Mouse (Mus musculus): ENCODE data around the gene Tmem140. TPM values are rescaled to one million over a fixed set of nuclear protein-coding genes. Genes with fewer than 3 reads are reported as not detected.

Tmem140 gene
- polyA plus RNA-seq (2015; fragmentation: Nextera tagmentation; extraction: Ambion mirVana) = 1.1 and 1.7 TPM in 2 replicates

DNA sequence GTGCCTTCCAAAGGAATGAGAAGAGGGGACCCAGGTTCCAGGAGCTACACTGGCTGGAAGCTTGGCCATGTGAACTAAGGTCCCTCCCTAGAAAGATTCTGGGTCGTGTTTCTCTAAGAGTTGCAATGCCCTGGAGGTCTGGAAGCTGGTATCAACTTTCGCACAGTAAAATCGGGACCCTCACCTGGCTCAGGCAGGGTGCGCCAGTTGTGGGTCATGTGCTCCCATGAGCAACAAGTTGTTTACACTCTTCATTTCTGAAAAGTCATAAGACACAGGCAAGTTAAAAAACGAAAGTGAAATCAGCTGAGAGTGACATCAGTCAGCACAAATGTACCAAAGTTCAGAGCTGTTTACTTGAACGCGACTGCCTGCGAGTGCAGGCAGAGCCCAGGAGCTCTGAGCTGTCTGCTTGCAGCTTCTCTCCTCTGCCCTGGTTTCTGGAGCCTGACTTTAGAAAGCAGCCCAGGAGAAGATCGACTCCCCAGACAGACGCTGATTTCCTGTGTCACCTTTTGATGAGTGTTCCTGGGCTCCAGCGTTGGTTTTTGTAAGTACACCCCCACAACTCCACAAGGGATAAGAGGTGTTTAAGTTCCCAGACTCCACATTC, at the start of gene Tmem140:
Gene Tmem140 (plus strand): TSS at position 356 of the 613 bp plus-strand sequence.
- H3K4me2 ChIP-seq (ENCODE audit: low read length) = peak within 1 kb of the TSS; percentile 2
- H3K27me3 ChIP-seq (replicated peaks; ENCODE audit: control insufficient read depth, insufficient read depth, low read length) = no peaks in the 10 kb centered on the region
- no peak within 1 kb of the TSS for H3K4me3 ChIP-seq (ENCODE audit: low read length)
- no peaks in the 10 kb centered on the region for H3K36me3 ChIP-seq (ENCODE audit: control insufficient read depth, insufficient read depth, low read length)
- ATAC-seq = no peak
- H3K27ac ChIP-seq (ENCODE audit: low read depth, low read length) = no peak within 1 kb of the TSS
- no peak within 1 kb of the TSS for H3K9ac ChIP-seq (ENCODE audit: low read depth, low read length)
- WGBS = 67% methylated on average over 11 of the region's 11 CpGs
- no peaks in the 10 kb centered on the region for H3K9me3 ChIP-seq (ENCODE audit: control insufficient read depth, low read length)
- H3K4me1 ChIP-seq (ENCODE audit: control insufficient read depth, insufficient read depth, low read depth, low read length) = no peaks in the 10 kb centered on the region

GRCm38 (mm10) chr6:34824406-34824805, 38.5 kb upstream of the Tmem140 start:
- no peak overlapping the region for H3K27ac ChIP-seq (ENCODE audit: low read depth, low read length)
- no peaks in the 10 kb centered on the region for H3K4me1 ChIP-seq (ENCODE audit: control insufficient read depth, insufficient read depth, low read depth, low read length)
- no peaks in the 10 kb centered on the region for H3K27me3 ChIP-seq (replicated peaks; ENCODE audit: control insufficient read depth, insufficient read depth, low read length)
- H3K4me3 ChIP-seq (ENCODE audit: low read length) = no peak overlapping the region
- H3K4me2 ChIP-seq (ENCODE audit: low read length) = no peak overlapping the region
- no peaks in the 10 kb centered on the region for H3K36me3 ChIP-seq (ENCODE audit: control insufficient read depth, insufficient read depth, low read length)
- H3K9me3 ChIP-seq (ENCODE audit: control insufficient read depth, low read length) = peaks cover 2% of the 10 kb centered on the region; the same call in 1 of the 2 replicates
- no peak overlapping the region for H3K9ac ChIP-seq (ENCODE audit: low read depth, low read length)
- no peak for ATAC-seq

- no peaks in the 10 kb centered on the region for H3K9me3 ChIP-seq (ENCODE audit: control insufficient read depth, low read length)
- no peak overlapping the region for H3K9ac ChIP-seq (ENCODE audit: low read depth, low read length)
- H3K27ac ChIP-seq (ENCODE audit: low read depth, low read length) = no peak overlapping the region
- ATAC-seq = no peak
- no peak overlapping the region for H3K4me2 ChIP-seq (ENCODE audit: low read length)
- 96% methylated on average over 5 of the region's 5 CpGs for WGBS
- H3K4me1 ChIP-seq (ENCODE audit: control insufficient read depth, insufficient read depth, low read depth, low read length) = no peaks in the 10 kb centered on the region
- H3K27me3 ChIP-seq (replicated peaks; ENCODE audit: control insufficient read depth, insufficient read depth, low read length) = no peaks in the 10 kb centered on the region
- no peak overlapping the region for H3K4me3 ChIP-seq (ENCODE audit: low read length)
- H3K36me3 ChIP-seq (ENCODE audit: control insufficient read depth, insufficient read depth, low read length) = no peaks in the 10 kb centered on the region
These were observed 30.6 kb upstream of the Tmem140 start for GRCm38 (mm10) chr6:34832352-34832751.

DNA sequence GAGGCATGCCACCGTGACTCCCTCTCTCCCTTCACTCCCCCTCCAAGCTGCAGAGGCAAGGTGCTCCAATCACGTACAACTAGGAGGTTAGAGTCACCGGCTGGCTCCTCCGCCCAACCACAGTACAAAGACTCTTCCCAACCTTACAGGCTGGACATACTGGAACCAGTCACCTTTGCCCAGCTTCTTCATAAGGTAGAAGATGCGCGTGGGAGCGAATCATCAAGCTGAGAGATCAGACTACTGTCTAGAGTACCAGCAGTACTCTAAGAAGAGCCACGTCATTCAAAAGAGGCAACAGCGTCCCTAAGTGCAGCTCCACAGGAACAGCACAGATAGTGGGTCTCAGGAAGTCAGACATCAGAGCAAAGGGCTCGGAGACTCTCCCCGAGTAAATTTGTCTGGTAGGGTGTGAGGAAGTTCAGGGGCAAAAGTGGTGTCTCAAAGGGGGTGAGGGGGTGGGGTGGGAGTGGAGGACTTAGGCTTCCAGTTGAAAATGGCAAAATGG, 1.3 kb upstream of the Tmem140 start:
- Histone ChIP-seq H3K27ac (ENCODE audit: low read depth, low read length) (no peak overlapping the region), H3K9me3 (ENCODE audit: control insufficient read depth, low read length) (no peaks in the 10 kb centered on the region), H3K9ac (ENCODE audit: low read depth, low read length) (no peak overlapping the region), H3K36me3 (ENCODE audit: control insufficient read depth, insufficient read depth, low read length) (no peaks in the 10 kb centered on the region), H3K4me1 (ENCODE audit: control insufficient read depth, insufficient read depth, low read depth, low read length) (no peaks in the 10 kb centered on the region), H3K4me2 (ENCODE audit: low read length) (no peak overlapping the region), H3K4me3 (ENCODE audit: low read length) (no peak overlapping the region), H3K27me3 (replicated peaks; ENCODE audit: control insufficient read depth, insufficient read depth, low read length) (no peaks in the 10 kb centered on the region)
- WGBS = 90% methylated on average over 11 of the region's 11 CpGs
- ATAC-seq = no peak

DNA sequence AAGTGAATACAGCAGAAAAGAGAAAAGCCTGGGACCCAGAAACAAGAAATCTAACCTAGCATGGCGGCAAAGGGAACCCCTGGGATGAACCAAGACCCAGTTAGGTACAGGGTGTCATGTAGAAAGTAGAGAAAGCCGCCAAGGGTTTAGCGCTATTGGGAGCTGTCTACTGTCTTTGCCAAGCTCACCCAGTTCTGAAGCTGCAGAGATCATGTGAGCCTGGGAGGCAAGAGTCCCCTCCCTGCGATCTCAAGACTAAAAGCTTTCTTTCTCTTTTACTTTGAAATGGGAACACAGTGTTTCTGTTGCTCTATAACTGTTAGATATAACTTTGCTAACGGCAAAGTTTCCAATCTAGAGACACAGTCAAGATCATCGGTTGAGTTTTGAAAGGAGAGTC, 565 bp upstream of the Tmem140 start:
- Histone ChIP-seq H3K4me3 (ENCODE audit: low read length) (no peak overlapping the region), H3K9me3 (ENCODE audit: control insufficient read depth, low read length) (no peaks in the 10 kb centered on the region), H3K4me2 (ENCODE audit: low read length) (no peak overlapping the region), H3K27ac (ENCODE audit: low read depth, low read length) (no peak overlapping the region), H3K27me3 (replicated peaks; ENCODE audit: control insufficient read depth, insufficient read depth, low read length) (no peaks in the 10 kb centered on the region), H3K4me1 (ENCODE audit: control insufficient read depth, insufficient read depth, low read depth, low read length) (no peaks in the 10 kb centered on the region), H3K36me3 (ENCODE audit: control insufficient read depth, insufficient read depth, low read length) (no peaks in the 10 kb centered on the region), H3K9ac (ENCODE audit: low read depth, low read length) (no peak overlapping the region)
- no peak for ATAC-seq
- WGBS = 94% methylated on average over 6 of the region's 6 CpGs

GRCm38 (mm10) chr6:34863786-34864514, 1.0 kb downstream of the Tmem140 start:
- H3K27me3 ChIP-seq (replicated peaks; ENCODE audit: control insufficient read depth, insufficient read depth, low read length) = no peaks in the 10 kb centered on the region
- H3K4me2 ChIP-seq (ENCODE audit: low read length) = no peak overlapping the region
- no peak overlapping the region for H3K27ac ChIP-seq (ENCODE audit: low read depth, low read length)
- no peak overlapping the region for H3K4me3 ChIP-seq (ENCODE audit: low read length)
- no peaks in the 10 kb centered on the region for H3K4me1 ChIP-seq (ENCODE audit: control insufficient read depth, insufficient read depth, low read depth, low read length)
- no peak for ATAC-seq
- no peak overlapping the region for H3K9ac ChIP-seq (ENCODE audit: low read depth, low read length)
- 75% methylated on average over 9 of the region's 9 CpGs for WGBS
- no peaks in the 10 kb centered on the region for H3K36me3 ChIP-seq (ENCODE audit: control insufficient read depth, insufficient read depth, low read length)
- H3K9me3 ChIP-seq (ENCODE audit: control insufficient read depth, low read length) = no peaks in the 10 kb centered on the region

DNA sequence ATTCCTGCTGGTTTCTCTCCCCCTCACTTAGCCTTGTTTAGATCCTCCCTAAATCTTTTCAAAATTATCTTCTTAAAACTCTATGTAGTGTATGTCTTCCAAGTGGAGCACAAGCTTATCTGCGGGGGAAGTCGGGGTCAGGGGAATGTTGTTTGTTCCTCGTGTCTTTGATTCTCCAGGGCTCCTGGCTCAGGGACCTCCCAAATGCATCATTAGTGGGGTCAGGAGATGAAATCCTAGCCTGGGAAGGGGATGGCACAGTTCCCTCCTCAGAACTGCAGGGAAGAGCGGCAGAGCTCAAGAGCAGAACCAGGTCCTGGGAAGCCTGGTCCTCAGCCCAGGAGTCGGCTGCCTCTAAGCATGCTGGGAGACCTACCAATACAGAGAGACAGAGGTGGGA, 2.3 kb downstream of the Tmem140 start:
- no peak overlapping the region for H3K4me2 ChIP-seq (ENCODE audit: low read length)

DNA sequence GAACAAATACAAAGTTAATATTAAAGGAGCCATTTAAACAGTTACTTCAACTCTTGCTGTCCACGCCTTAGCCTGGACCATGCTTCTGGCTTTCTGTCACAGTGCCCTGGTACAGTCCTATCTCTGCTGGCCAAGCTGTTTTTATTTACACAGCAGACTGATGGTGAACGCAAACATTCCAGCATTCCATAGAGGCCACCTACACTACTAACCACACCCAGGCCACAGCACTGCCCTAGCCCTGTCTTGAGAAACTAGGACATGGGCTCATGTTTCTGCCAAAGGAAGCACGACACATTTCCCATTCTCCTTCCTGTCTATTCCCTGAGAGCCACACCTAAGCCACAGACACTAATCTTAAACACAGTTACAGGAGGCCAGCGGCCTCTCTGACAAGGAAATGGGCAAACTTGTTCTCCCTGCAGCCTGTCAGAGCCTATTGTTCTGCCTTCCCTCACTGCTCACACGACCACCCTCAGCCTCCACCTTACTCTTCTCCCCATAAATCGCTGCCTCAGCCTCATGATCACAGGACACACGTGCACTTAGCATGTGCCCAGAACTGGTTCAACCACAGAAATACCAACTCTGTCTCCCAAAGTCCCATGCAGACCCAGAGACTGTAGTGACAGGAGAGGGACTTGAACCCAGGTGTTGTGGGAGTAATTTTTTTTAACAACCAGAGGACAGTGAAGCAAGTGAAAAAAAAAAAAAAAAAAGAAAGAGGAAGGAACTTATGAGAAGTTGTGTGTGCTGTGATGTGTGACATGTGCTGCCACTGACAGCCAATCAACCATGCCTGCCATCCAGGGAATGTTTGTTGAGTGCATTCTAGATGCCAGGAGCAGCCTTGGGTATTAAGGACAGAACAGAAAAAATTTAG, 3.0 kb downstream of the Tmem140 start:
- ATAC-seq = no peak
- H3K4me1 ChIP-seq (ENCODE audit: control insufficient read depth, insufficient read depth, low read depth, low read length) = no peaks in the 10 kb centered on the region
- H3K9ac ChIP-seq (ENCODE audit: low read depth, low read length) = no peak overlapping the region
- no peaks in the 10 kb centered on the region for H3K27me3 ChIP-seq (replicated peaks; ENCODE audit: control insufficient read depth, insufficient read depth, low read length)
- H3K36me3 ChIP-seq (ENCODE audit: control insufficient read depth, insufficient read depth, low read length) = no peaks in the 10 kb centered on the region
- no peak overlapping the region for H3K4me2 ChIP-seq (ENCODE audit: low read length)
- no peak overlapping the region for H3K4me3 ChIP-seq (ENCODE audit: low read length)
- H3K27ac ChIP-seq (ENCODE audit: low read depth, low read length) = no peak overlapping the region
- 72% methylated on average over 7 of the region's 7 CpGs for WGBS
- H3K9me3 ChIP-seq (ENCODE audit: control insufficient read depth, low read length) = no peaks in the 10 kb centered on the region

More for the DNA sequence above, 2.3 kb downstream of the Tmem140 start:
- Histone ChIP-seq H3K4me1 (ENCODE audit: control insufficient read depth, insufficient read depth, low read depth, low read length) (no peaks in the 10 kb centered on the region), H3K9me3 (ENCODE audit: control insufficient read depth, low read length) (no peaks in the 10 kb centered on the region), H3K36me3 (ENCODE audit: control insufficient read depth, insufficient read depth, low read length) (no peaks in the 10 kb centered on the region), H3K9ac (ENCODE audit: low read depth, low read length) (no peak overlapping the region), H3K4me3 (ENCODE audit: low read length) (no peak overlapping the region), H3K27ac (ENCODE audit: low read depth, low read length) (no peak overlapping the region), H3K27me3 (replicated peaks; ENCODE audit: control insufficient read depth, insufficient read depth, low read length) (no peaks in the 10 kb centered on the region)
- ATAC-seq = no peak
- 73% methylated on average over 5 of the region's 5 CpGs for WGBS

DNA sequence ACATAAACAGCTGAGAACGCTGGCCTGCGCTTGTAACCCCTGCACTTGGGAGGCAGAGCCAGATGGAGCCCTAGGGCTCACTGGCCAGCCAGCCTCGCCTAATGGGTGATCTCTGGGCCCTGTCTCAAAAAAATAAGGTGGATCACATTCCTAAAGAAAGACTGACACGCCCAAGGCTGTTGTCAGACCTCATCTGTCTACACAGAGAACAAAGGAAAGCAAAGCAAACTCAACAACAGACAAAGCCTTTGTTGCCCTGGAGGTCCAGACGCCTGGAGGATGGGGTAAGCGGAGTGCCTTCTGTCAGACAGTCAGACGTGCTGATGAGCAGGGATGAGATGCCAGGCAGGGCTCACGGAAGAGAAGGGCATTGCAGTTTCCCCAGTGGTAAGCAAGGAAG, 3.8 kb downstream of the Tmem140 start:
- Histone ChIP-seq H3K27me3 (replicated peaks; ENCODE audit: control insufficient read depth, insufficient read depth, low read length) (no peaks in the 10 kb centered on the region), H3K4me1 (ENCODE audit: control insufficient read depth, insufficient read depth, low read depth, low read length) (no peaks in the 10 kb centered on the region), H3K36me3 (ENCODE audit: control insufficient read depth, insufficient read depth, low read length) (no peaks in the 10 kb centered on the region), H3K9me3 (ENCODE audit: control insufficient read depth, low read length) (no peaks in the 10 kb centered on the region), H3K4me2 (ENCODE audit: low read length) (no peak overlapping the region), H3K4me3 (ENCODE audit: low read length) (no peak overlapping the region), H3K27ac (ENCODE audit: low read depth, low read length) (no peak overlapping the region), H3K9ac (ENCODE audit: low read depth, low read length) (no peak overlapping the region)
- no peak for ATAC-seq
- 41% methylated on average over 8 of the region's 8 CpGs for WGBS
